Mouse (Mus musculus) CD4-positive, CD25-positive, alpha-beta regulatory T cell, adult 2 months (primary cell): ENCODE data around the gene Ncoa3.
A peak's percentile ranks its signal among the peaks of the same experiment; 100 is the strongest.

Experiments used
- DNase-seq: peaks from one replicate; pipeline ENCODE4 v3.0.0-alpha.2; 2012; ENCODE audit warnings: low read depth, low spot score

Gene Ncoa3

DNA sequence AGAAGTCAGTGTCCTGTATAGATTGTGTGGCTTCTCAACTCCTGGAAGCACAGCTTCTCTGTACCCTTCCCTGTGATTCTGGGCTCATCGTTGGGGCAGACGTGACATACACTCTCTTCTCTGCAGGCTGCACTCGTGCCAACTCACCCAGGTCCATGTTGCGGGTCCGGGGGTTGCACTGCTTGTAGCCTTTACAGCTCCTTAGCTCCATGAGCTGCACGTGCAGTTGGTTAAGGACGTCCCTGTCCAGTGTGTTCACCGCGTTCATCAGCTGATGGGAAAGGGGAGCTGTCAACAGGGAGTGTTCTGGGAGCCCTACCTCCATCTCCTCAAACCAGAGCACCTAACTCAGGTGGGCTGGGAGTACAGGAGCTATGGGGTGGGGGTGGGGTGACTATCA, 84.9 kb downstream of the Ncoa3 start:
- no peak for DNase-seq

DNA sequence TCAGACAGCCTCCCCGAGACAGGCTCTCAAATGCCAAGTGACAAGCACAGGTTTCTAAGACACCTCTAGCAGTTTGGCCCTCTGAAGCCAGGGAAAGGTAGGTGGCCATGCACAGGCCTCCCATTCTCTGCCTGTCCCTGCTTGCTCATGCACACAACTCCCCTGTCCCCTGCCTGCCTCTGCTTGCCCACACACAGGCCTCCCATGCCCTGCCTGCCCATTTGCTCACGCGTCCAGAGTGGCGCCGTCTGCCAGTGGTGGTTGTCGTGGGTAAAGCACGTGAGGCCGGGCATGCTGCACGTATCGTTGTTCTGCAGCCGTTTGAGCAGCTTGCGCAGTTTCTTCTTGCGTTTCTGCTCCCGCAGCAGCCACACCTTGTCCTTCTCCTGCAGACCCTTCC, 86.8 kb downstream of the Ncoa3 start:
- DNase-seq = no peak

DNA sequence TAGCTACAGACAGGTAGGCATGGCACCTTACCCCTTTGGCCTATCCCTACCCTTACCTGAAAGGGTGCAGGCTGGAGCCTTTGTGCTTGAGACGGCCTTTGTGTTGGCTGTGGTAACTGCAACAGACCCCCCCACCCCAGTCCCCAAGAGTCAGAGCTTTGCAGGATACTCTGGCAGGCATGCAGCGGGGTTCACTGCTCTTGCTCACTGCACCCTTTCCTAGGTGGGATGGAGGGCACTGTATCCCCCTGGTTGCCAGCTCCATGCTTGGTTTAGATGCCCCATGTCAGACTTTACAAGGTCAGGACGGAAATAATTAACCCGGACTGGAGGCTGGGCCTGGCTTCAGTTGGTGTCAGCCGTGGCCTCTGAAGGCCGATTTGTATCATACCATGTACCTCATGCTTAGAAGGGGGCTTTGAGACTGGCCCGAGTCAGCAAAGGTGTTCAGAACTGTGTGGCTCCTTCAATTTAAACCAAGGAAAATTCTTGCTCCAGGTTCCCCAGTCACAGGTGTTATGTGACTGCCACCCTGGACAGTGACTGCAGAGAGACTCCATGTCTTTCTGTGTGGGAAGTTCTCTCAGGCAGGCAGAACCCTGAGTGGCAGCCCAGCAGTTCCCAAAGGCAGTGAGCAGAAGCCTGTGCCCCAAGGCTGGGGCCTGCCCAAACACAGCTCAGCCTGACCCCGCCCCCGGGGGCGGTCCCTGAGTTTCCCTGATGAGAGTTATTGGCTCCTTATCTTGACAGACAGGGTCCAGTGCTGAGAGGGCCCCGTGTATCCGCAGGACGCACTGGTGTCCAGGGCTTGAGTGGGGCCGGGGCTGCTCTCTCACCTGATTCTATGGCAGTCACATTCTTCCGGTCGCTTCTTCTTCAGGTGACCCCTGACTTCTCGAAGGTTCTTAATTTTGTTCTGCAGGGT, 87.8 kb downstream of the Ncoa3 start:
- DNase-seq = no peak

DNA sequence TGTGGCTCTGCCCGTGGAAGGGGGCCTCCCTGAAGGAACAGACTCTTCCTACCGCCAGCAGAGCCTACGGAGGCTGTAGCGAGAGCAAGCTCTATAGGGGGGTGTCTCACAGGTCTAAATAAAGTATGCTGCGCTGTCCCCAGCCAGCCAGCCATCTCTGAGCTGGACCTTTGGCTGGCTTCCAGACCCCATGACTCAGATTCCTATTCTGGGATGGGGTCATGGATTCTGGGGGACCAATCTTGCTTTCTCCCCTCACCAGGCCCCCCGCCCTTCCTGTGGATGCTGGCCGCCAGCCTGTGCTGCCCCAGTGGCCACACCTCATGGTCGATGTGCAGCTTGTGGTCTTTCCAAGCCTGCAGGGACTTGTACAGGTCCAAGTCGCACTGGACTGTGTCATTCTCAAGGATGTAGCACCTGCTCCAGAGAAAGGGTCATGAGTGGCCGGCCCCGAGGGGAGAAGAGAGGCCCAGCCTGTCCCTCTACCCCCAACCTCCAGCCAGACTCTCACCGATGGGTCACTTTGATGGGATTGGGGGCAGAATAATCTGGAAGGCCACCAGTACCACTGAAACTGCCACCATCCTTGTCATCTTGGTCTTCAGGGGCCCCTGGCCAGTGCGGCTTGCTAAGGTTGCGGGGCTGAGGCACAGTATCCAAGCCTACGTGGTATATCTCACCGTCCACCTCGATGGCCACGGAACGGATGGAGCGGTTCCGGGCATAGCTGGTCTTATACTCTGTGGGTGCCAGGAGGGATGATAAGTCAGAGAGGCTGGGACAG, 88.7 kb downstream of the Ncoa3 start:
- no peak for DNase-seq

DNA sequence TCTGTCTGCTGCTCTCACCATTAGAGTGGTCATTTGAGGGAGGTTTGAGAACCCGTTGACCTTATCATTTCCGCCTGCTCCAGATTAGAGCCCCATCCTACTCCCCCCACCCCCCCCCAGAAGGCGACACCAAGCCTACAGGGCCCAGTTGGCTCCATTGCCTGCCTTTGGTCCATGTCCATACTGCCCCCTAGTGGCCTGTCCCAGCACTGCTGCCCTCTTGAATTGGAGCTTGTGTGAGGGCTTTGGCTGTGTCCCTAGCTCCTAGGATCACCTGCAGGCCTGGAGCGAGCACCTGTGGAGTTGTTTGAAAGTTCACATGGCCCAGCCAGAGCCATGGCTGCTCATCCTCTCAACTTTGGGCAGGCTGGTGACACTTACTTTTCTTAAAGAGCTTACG, 89.8 kb downstream of the Ncoa3 start:
- peak; percentile 88 for DNase-seq

DNA sequence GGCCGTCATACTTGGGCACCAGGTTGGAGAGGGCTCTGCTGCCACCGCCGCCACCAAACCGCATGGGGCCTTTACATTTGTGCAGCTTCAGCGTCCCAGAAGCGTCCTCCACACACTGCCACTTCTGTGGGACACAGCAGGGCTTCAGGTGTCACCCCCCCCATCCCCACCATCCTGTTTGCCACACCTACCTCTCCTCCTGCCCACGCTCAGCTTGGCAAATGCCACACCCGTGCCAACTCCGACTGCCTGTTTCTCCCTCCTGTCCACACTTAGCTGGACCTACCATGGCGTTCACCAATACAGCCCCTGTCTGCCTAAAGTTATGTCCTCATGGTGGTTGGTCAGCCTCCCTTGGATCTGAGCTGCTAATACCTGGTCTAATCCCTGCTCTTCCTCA, 90.2 kb downstream of the Ncoa3 start:
- DNase-seq = no peak

DNA sequence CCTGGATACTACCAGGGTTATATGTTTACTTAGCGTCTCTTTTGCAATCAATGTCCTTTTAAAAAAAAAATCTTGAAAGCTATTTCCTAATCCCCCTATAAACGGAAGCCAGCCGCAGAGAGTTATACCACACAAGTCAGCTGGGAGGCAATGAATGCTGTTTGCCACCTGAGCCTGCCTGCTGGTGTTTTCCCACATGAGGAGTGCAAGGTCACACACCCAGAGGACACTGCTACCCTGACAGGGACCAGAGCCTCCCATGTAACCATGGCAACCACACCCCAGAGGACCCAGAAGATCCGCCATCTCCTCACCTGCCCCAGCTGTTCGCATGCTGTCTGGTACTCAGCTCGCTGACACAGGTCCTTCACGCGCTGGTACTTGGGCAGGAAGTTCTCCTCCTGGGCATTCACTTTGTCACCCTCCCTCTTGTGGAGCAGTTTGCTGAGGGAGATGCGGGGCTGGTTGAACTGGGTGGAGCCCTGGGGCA, 91.2 kb downstream of the Ncoa3 start:
- DNase-seq = no peak

DNA sequence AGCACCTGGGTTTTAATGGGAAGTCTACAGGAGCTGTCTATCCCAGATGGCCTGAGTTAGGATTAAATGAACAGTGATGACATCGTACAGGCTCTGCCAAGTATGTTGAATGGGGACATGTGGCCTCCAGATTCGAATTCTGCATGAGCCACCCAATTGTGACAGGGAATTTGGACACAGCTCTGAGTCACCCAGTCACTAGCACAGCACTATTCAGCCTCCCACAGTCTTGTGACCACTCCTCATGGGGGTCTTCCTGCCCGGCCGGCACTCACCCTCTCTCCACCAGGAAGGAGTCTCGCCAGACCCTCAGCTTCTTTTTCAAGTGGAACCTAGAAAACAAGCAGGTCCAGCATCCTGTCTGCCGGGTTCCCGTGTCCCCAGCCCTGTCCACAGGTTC, 91.7 kb downstream of the Ncoa3 start:
- no peak for DNase-seq

DNA sequence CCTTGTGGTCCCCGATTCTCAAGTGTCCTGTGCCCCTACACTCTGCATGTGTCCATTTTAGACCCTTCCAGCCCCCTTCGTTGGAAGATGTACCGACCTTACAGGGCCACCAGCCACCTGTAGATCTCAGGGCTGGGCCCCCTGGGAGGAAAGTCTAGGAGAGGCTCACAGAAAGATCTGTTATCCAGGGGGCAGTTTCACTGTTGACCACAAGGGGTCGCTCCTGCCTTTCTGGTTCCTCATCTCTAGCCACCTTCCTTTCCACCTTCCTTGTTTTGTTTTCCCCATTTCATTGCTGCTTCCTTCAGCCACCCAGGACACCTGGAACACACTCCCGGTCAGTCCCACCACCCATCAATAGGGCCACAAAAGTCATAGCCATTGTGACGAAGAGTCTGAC, 92.5 kb downstream of the Ncoa3 start:
- peak; percentile 62 for DNase-seq

DNA sequence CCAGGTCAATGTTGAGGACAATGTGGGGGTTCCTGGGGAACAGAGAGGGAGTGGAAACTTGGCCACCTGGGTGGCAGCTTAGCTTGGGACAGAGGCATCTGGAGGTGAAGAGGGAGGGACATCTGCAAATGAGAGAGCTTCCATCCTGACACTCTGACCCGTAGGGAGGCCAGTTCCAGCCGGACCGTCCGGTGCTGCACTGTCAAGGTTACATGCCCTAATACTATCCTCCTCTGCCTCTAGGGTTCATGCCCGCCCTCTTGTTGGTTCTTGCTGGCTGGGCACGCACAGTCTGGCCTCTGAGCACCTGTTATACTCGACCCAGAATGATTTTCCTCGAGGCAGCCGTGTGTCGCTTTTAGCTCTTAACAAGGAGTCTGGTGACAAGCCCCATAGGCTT, 93.3 kb downstream of the Ncoa3 start:
- DNase-seq = no peak

DNA sequence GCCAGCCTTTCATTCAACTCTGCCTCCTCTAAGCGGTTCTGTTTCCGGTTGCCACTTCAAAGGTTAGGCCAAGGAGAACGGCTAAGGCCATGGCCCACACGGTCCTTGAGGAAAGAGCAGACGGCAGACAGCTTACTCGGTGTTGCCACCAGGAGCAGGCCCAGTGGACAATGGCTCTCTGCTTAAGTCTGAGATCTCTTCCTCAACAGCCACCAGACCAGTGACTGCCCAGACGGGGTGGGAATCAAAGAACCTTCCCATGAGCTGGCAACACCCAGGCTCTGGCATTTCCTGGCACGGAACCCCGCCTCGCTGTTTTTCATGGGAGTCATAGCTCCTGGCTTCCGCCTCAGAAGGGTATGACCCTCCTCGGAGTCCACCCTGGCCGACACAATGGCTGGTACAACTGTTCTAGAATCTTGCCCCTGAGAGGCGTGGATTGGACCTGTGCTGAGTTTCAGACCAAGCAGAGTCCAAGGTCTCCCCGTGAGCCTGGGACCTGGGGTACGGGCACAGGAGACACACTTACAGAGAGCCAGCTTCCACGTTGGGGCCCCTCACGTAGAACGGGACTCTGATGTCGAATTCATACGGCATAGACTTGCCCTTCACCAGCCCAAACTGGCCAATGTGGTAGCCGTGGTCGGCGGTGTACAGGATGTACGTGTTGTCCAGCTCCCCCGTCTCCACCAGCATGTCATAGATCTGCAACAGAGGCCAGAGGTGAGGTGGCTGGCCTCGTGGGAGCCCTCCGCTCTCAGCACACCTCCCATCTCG, 94.2 kb downstream of the Ncoa3 start:
- DNase-seq = no peak

DNA sequence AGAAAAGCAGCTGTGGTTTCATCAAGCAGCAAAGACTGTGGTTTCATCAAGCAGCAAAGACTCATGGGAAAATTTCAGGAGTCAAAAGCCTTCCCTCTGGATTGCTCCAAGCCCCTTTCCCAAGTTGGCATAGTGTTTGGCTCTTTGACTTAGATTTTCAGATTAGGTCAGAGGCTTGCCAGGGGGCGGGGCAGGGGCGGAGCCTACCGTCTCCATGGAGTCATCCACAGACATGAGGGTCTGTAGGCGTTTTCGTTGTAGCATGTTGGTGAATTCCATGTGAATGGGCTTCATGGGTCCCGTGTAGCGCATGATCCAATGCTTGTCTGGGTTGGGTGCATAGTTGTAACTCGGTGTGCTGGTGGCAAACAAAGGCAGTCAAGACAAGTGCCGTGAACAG, 96.6 kb downstream of the Ncoa3 start:
- DNase-seq = no peak

DNA sequence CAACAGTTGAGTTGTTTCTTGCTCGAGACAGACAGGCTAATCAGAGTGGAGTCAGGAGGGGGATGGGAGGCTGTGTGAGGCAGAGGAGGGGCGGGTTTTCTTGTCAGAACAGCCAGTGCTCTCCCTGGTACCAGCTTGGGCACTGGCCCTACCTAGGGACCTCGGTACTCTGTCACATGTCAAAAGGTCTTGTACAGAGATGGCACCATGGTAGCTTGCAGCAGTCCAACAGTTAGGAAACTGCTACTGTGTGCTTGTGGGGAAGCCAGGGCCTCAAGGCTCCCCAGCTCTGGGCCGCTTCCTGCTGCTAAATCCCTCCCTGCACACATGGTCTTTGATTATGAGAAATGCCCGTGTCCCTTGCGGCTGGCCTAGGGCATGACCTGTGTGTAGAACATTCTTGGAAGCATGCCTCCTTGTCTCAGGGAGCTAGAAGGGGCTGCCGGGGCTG, 97.7 kb downstream of the Ncoa3 start:
- DNase-seq = no peak

DNA sequence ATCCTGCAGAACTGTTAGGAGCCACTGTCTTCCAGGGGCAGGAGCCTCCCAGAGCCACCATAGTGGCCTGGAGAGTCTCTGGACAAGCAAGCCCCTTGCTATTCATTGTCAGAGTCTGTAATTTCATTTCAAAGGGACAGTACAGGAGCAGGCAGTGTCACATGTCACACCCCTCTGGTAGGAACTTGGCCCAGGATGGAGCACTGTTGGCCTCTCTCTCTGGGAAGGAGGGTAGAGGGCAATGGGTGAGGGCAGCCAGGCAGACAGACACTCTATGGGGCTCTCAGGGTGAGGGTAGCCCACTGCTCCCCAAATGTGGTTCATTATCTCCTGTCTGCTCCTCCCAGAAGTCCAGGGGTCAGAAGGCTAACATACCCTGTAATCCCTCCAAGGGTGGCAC, 99.2 kb downstream of the Ncoa3 start:
- DNase-seq = no peak

DNA sequence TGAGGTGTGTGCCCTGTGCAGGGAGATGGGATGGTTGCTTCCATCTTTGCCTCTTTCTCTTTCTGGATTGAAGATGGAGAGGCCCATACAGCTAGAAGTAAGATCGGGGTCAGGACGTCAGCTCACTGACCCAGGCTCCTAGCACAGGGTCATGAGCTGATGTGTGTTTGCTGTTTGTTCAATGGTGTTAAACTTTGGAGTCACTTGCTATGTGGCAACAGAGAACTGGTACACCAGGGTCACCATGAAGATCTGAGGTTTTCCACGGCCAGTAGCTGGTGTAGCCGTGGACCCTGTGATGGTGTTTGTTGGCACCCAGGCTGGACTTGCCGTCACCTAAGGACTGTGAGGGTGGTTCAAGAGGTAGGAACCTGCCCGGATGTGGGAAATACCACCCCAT, 100.0 kb downstream of the Ncoa3 start:
- no peak for DNase-seq

DNA sequence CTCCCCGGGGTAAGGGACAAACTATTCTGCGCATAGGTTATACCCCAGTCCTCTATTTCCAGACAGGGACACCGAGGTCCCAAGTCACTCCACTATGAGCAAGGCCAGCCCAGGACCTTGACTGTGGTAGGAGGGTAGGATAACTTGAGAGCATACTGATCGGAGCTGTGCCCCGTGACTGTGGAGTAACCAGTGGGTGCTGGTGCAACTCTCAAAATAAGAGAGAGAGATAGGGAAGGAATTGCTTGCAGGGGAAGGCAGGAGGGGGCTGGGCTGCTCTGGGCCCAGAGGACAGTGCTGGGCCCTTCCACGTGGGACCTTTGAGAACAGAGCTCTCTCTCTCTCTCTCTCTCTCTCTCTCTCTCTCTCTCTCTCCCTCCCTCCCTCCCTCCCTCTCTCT, 103.9 kb downstream of the Ncoa3 start:
- no peak for DNase-seq

DNA sequence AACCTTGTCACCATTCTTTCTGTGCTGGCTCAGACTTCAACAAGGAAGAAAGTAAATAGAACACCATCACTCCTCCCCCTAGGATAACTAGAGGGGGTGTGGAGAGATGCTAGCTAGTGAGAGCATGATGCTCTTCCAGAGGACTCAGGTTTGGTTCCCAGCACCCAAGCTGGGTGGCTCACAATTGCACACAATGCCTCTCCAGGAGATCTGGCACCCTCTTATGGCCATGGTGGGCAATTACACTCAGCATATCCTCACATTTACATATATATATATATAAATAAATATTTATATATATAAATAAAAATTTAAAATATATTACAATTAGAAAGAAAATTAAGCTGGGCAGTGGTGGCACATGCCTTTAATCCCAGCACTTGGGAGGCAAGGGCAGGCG, 104.4 kb downstream of the Ncoa3 start:
- no peak for DNase-seq

DNA sequence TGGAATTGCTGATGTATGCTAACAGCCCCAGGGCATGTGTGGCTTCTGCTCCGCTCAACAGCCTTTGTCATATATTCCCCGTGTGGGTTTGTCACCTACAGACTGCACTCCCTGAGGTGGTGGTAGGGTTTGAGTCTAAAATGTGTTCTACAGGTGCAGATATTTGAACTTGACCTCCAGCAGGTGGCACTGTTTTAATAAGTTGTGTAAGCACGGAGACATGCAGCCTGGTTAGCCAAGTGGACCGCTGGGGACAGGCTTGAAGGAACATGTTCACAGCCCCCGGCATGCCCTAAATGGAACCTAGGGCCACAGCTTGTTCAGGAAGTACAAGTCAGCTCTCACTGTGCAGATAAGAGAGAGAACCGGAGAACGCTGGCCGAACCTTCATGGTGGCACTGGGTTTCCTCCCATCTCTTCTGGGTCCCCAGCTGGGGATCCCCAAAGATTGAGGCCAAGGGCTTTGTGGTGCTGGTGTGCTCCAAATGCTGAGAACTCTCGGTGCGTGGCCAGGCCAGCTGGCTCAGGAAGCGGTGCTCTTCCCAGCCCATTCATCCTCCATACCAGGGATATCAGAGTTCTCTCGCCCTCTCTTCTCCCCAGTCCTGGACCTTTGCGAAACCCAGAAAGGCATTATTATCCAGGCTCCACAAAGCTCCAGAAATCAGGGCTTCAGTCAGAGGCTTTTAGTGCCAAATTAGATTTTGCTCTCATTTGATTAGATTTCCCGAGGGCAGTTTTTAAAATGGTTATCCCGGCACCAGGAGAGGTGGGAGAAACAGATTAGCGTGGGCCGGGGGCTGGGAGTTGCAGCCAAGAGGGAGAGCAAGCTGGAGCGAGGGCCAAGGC, 105.2 kb downstream of the Ncoa3 start:
- peak; percentile 62 for DNase-seq

DNA sequence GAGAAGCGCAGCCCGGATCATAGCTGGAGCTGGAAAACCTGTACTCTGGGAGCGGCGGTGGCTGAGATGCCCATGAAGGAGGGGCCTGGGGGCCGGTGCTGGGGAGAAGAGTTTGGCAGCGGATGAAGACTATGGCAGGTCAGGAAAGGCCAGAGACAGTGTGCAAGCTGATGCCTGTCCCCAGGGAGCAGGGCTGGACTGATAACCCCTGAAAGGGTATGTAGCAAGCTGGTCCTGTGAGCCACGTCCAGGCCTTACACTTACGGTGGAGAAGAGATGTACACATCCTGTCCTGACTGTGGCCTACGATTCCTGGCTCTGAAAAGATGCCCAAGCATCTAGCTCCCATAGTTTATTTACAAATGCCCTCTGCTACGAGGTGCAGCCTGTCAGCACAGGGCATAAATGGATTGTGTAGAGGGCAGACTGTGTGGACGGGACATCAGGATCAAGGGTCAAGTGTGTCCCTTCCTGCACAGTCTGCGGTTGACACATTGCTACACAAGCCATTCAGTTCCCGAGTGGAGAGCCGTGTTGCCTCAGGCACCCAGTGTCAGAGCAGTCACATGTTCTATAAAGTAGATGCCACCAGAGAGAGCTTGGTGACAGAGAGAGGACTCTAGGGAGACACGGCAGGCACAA, 106.0 kb downstream of the Ncoa3 start:
- no peak for DNase-seq
